Mouse (Mus musculus) splenic B cell, adult 2 months (primary cell): ENCODE measurements around the gene Olfr231.
A peak's percentile ranks its signal among the peaks of the same experiment; 100 is the strongest.

ENCODE experiments used
- DNase-seq: peaks from one replicate; pipeline ENCODE4 v3.0.0-alpha.2; 2011; ENCODE audit warnings: low read depth, low spot score
- H3K27me3 ChIP-seq: 2 replicates; pipeline ENCODE4 v1.6.1; 2012; ENCODE audit warnings: mild to moderate bottlenecking, low read length, moderate library complexity, mixed read lengths; ENCODE audit not compliant: control insufficient read depth, poor library complexity, insufficient read depth, severe bottlenecking
- H3K36me3 ChIP-seq: 2 replicates; pipeline ENCODE4 v1.6.1; 2012; ENCODE audit warnings: mild to moderate bottlenecking, low read length, moderate library complexity, mixed read lengths; ENCODE audit not compliant: control insufficient read depth, poor library complexity, insufficient read depth, severe bottlenecking

Olfr231 gene

DNA sequence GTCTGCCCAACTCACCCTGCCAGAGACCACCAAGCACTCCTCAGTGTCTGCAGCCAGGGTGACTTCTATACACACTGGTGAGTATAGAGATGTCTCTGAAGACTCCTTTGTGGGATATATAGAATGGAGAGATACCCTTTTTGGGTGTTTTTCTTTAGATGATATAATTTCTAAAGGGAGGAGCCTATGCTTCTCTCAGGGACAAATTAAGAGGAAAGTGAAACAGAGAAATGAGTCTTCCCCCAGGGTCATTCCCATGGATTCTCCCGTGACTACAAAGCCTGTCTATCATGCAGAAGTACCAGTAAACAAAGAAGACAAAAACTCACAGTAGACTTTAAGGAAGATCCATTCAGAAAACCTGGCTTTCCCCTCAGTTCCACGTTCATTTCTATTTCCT lies at the start of gene Olfr231:
Gene Olfr231, minus strand, starts transcription at position 101 of the 400 bp plus-strand sequence.
- no peaks in the 10 kb centered on the region for H3K36me3 ChIP-seq
- no peak for DNase-seq

DNA sequence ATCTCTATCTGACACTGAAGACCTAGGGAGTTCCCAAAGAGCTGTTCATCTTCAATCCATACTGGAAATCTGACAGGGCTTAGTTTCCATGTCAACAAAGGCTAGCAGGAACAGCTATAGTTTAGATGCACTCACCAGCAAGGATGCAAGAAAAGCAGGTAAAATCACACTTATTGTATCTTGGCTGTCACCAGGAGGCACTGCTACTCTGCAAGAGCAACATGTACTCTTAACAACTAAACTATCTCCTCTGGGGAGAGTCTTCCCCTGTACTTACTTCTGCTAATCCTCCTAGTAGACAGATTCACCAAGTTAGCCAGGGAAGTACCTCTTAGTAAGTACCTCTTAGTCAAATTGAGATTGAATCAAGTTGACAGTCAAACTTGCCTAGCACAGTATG lies 48.1 kb upstream of the Olfr231 start:
- no peak for DNase-seq
- Histone ChIP-seq H3K27me3 (no peaks in the 10 kb centered on the region), H3K36me3 (no peaks in the 10 kb centered on the region)

More for the DNA sequence above, at the start of gene Olfr231:
- H3K27me3 ChIP-seq: no peaks in the 10 kb centered on the region

DNA sequence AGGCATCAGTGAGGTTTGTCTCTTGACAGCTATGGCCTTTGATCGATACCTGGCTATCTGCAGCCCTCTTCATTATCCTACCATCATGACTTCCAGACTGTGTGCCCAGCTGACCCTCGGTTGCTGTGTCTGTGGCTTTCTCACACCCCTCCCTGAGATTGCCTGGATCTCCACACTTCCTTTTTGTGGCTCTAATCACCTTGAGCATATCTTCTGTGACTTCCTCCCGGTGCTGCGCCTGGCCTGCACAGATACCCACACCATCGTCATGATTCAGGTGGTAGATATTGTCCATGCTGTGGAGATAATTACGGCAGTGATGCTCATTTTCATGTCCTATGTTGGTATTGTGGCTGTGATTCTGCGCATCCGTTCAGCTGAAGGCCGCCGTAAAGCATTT lies 38.1 kb upstream of the Olfr231 start:
- Histone ChIP-seq H3K36me3 (no peaks in the 10 kb centered on the region), H3K27me3 (no peaks in the 10 kb centered on the region)
- no peak for DNase-seq

DNA sequence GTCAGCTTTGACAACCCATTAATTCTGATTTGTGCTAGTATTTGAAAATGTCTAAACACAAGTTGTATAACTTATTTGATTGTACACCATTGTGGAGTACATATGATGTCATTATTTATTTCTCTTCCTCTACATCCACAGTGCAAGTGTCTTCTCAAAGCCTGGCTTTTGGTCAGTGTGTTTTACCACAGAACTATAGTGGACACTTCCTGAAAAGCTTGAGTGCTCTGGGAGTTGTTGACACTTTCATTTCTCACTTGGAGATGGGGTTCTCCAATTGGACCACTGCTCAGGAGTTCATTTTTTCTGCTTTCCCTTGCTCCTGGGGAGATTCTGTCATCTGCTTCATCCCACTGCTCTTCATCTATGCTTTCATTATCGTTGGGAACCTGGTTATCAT lies 37.5 kb upstream of the Olfr231 start:
- Histone ChIP-seq H3K36me3 (no peaks in the 10 kb centered on the region), H3K27me3 (no peaks in the 10 kb centered on the region)
- DNase-seq: no peak

DNA sequence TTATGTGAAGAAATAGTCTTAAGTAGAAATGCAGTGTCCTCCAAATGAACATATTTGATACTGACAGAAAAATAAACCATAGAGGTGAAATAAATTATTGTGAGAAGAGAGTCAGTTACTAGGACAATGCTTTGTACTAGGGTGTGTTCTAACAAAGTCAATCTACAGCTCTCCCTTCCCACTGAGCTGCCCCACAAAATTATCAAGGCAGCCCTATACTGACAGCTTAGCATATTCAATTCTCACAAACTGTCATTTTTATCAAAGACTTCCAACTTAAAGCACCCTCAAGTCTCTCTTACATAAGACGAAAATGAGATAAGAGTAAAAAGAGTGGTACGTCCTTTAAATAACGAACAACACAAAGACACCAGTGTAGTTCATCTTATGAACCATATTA lies 36.7 kb upstream of the Olfr231 start:
- no peaks in the 10 kb centered on the region for H3K27me3 ChIP-seq
- no peaks in the 10 kb centered on the region for H3K36me3 ChIP-seq
- DNase-seq: no peak

DNA sequence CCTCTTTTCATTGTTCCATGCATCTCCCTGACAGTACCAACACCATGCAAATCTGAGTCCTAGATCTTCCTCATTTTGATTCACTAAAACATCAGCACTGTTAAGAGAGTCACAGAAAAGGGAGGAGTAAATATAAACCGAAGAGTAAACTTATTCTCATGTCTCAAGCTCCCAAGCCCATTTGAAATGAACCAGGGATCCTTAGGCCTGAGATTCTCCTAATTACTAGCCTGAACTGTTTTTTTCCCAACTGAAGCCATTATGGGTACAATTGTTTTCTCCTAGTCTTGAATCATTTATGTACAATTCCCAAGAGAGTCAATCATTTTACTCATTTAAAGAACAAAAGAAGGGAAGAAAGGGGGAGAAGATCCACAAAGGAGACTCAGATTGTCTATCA lies 34.4 kb upstream of the Olfr231 start, which contains the start of gene Olfr420:
Gene Olfr420, plus strand, starts transcription at position 301 of the 400 bp plus-strand sequence.
- no peak for DNase-seq
- Histone ChIP-seq H3K36me3 (no peaks in the 10 kb centered on the region), H3K27me3 (no peaks in the 10 kb centered on the region)

DNA sequence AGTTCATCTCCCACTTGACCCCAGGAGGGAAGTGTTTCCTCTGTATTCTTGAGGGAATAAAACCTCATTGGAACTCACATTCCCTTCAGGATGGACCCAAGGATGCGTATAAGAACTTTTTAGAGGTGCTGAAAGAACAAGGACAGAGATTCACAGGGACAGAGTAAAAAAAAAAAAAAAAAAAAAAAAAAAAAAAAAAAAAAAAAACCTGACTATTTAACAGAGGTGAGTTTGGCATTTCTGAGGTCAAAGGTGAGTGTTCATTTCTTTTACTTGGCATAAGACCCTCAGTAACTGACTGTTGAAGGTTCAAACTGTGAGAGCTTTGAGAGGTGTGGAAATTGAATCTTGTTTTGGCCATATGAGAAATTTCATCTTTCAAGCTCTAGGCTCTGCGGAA lies 28.3 kb upstream of the Olfr231 start:
- H3K36me3 ChIP-seq: no peaks in the 10 kb centered on the region
- no peak for DNase-seq
- H3K27me3 ChIP-seq: 0 out of 2 replicates have a peak, but pooled peaks cover 1% of the 10 kb centered on the region

DNA sequence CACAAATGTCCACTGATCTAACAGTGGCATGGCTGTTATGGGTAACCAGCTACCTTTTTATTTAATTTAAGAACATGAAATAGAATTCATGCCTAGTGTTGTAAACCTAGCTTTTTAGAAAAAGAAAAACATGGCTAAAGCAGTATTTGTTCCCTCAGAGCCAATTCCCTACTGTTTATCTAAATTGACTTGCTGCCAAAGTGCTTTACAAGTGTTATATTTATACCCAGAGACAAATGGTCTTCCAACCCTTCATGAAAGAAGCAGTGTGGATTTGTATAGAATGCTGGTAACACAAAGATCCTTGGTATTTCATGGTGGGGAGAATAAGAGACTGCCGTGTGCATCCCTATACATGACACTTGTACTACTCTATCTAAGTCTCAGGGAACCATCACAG lies 25.7 kb upstream of the Olfr231 start:
- Histone ChIP-seq H3K36me3 (no peaks in the 10 kb centered on the region), H3K27me3 (0 out of 2 replicates have a peak, but pooled peaks cover 1% of the 10 kb centered on the region)
- no peak for DNase-seq

DNA sequence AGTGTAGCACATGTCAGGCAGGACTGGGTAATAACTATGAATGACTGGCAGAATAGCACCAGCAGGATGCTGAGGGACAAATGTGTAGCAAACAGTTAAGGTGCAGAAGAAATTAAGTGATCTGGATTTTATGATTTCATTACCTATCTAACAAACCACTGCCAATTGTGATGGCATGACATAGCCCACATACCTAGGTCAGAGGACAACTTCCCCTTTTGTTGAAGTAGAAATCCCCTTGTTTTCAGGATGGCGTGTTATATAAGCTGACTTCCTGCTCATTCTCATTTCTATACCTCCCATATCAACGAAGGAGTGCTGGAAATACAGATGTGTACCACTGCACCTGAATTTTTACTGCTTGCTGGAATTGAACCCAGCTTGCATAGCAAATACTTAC lies 20.4 kb upstream of the Olfr231 start:
- DNase-seq: peak; percentile 73
- Histone ChIP-seq H3K27me3 (0 out of 2 replicates have a peak, but pooled peaks cover 1% of the 10 kb centered on the region), H3K36me3 (no peaks in the 10 kb centered on the region)

DNA sequence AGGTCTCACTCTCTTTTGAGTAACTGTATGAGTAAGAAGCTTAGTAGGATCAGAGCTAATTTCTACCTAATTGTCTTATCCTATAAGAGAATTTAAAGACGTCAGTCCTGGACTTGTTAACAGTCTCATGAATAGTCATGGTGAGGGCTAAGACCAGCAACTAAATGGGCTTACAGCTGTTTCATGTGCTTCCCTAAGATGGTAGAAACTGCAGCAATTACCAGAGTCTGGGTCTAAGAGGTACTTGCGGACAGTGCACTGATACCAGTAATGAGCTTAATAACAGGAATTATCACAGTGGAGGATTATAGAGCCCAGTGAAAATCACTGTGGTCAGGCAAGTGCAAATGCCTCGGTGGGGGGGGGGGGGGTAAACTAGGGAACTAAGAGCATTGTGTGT lies 11.0 kb upstream of the Olfr231 start:
- DNase-seq: no peak
- H3K27me3 ChIP-seq: no peaks in the 10 kb centered on the region
- H3K36me3 ChIP-seq: no peaks in the 10 kb centered on the region

DNA sequence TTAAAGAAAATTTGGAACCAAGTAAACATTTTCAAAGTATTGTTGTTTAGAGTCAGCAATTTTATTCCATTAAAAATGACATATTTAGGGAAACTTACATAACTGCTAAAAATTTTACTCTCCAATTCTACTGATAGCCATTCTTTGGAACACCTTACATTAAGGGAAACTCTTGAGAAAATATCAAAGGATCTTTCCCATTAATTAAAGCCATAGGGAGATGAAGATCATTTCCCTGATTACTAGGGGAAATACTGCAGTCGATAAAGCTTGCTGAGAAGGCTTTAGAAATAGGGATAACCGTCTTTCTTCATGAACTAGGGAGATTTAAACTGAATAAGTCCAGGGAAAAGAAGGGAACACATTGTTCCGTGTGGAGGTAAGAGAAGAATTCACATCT lies 10.3 kb upstream of the Olfr231 start, which contains the start of gene Olfr424:
Gene Olfr424, plus strand, starts transcription at position 301 of the 400 bp plus-strand sequence.
- Histone ChIP-seq H3K36me3 (no peaks in the 10 kb centered on the region), H3K27me3 (no peaks in the 10 kb centered on the region)
- no peak for DNase-seq

DNA sequence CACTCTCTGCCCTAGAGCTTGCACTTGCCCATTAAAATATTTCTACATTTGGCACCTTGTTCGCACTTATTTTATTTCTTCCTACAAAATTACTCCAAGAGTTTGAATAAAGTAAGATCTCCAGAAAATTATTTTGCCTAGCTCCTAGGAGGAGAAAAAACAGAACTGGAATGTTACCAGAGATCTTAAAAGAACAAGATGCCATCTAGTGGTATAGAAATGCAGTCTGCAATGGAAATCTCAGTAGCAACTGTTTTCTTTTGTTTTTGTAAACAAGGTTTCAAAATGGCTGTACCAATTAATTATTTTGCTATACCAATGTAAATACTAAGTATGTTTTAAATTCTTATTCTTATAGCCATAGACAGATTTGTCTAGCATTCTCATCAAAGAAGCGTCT lies 17.2 kb downstream of the Olfr231 start:
- H3K27me3 ChIP-seq: no peaks in the 10 kb centered on the region
- H3K36me3 ChIP-seq: no peaks in the 10 kb centered on the region
- DNase-seq: peak; percentile 45

DNA sequence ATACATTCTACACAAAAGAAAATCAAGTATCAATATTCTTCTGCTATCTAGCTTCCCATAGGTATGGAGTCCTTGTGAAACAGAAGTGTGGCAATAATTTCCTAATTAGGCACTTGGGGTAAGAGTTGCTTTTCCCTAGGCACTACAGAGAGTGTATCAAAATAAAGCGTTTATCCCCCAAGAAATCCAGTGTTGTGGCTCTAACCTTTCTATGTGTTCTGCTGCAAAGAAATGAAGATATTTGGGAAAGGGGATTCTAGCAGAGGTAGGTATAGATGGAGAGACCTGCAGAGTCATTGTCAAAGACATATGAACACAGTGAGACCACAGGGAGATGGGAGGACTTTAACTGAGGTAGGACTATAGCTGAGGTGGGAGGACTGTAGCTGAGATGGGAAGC lies 24.4 kb downstream of the Olfr231 start, which contains the start of gene Olfr427:
Gene Olfr427, plus strand, starts transcription at position 301 of the 400 bp plus-strand sequence.
- no peaks in the 10 kb centered on the region for H3K36me3 ChIP-seq
- H3K27me3 ChIP-seq: no peaks in the 10 kb centered on the region
- no peak for DNase-seq

DNA sequence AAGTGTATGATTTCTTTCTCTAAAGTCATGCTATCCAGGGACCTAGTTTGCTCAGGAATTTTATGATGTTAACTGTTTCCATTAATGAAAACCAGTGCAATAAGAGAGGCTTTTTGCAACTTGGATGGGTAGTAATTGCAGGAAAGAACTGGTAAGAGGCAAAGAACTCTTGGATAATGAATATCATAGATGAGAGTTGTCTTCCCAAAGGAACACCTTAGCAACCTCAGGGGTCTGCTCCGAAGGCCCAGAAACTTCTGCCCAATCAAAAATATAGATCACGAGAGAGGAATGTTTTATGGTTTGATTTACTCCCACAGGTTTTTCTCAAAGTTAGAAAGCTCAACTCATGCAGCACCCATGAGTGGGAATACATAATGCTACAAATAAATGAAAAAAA lies 36.9 kb downstream of the Olfr231 start, which contains the start of gene Olfr429:
Gene Olfr429, plus strand, starts transcription at position 301 of the 400 bp plus-strand sequence.
- no peak for DNase-seq
- Histone ChIP-seq H3K27me3 (no peaks in the 10 kb centered on the region), H3K36me3 (no peaks in the 10 kb centered on the region)

DNA sequence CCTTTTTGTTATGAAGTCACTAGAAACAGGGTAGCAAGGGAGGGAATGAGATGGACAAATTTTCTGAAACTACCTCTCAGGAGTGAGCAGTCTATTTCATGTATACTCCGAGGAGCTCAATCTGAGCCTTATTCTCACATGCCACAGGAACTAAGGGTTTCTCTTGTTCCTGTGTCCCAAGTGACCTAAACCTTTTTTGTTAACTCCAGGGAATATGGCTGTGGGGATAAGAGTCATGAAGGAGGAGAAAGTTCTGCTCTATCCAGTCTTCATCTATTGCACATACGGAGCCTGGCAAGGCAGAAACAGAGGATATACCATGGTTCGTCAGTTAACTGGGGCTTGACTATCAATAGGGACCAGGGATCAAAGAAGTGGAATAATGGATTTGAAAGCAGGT lies 54.7 kb downstream of the Olfr231 start, which contains the start of gene Olfr430:
Gene Olfr430, plus strand, starts transcription at position 301 of the 400 bp plus-strand sequence.
- Histone ChIP-seq H3K27me3 (no peaks in the 10 kb centered on the region), H3K36me3 (no peaks in the 10 kb centered on the region)
- DNase-seq: no peak
